Mouse (Mus musculus): ENCODE measurements around the gene Cyp1a1.

Gene Cyp1a1

DNA sequence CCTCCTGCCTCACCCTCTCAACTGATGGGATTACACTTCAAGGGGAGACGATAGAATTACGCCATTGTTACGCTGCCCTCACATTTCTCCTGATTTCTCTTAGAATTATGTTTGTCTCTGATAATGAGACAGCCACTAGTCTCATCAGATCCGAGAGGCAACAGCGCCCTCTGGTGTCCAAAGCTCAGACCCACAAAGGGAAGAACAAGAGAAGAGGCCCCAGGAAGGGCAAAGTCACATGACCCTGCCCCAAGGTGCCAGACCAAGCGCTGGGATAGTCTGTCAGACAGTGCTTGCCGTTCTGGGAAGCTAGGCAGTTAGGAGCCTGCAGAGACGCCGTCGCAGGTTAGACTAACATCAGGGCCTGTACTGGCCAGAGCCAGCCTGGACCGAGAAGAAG is 32.0 kb upstream of the Cyp1a1 start:
- DNase-seq (ENCODE audit: low read depth, low spot score) = peak; percentile 55

DNA sequence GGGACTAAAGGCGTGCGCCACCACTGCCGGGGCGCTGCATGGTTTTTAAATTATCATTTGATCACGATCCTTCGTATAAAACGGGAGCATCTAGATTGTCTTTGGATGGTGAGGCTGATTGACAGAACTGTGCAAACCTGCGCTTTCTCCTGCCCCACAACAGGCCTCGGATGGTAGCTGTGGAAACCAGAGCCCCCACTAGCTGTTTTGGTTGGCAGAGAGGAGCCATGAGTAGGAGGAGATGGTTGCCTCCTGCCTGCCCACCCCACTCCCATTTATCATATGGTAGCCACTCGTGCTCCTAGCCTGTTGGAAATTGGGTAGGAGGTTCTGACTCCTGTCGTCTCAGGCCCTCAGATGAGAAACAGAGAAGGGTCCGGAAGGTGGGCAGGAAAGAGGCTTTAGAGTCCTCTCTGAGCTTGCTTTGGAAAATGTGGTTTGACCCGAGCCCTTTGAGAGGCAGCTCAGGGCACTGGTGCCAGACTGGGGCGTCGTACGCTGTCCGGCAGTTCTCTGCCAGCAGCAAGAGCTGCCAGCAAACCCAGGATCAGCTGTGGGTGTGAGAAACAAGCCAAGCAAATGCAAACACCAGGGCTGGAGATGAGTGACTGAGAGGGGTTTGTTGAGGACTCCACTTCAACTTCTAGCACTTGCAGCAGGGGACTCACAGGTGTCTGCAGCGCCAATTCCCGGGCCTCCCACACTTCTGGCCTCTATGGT is 30.9 kb upstream of the Cyp1a1 start:
- no peak for DNase-seq (ENCODE audit: low read depth, low spot score)

DNA sequence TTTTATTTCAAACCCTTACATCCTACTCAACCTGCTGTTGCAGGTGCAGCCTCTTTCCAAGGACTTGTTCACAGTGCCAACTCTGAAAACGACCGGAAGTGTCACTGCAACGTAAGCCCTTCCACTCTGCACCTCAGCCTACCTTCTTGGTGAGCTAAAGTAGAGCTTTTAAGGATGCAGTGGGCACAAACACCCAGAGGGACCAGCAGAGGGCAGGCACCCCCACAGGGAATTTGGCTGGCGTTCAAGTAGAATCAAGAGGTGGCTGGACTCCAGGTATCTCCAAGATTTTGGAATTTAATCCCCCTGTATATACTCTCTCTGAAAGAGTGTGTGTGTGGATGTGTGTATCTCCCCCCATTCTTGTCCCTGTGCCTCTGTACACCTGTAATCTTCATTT is 29.9 kb upstream of the Cyp1a1 start:
- no peak for DNase-seq (ENCODE audit: low read depth, low spot score)

DNA sequence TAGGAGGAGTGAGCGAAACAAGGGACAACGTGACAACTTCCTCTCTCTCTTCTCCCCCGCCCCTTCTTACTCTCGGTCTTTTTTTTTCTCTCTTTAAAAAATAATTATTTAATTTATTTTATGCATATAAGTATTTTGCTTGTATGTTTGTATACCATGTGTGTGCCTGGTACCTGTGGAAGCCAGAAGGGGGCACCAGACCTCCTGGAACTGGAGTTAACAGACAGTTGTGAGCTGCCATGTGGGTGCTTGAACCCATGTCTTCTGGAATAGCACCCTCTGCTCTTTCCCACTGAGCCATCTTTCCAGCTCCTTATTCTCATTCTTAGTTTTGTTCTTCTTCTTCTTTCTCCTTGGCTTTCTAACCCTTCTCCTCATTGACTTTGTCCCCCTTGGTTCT is 28.8 kb upstream of the Cyp1a1 start:
- DNase-seq (ENCODE audit: low read depth, low spot score) = no peak

DNA sequence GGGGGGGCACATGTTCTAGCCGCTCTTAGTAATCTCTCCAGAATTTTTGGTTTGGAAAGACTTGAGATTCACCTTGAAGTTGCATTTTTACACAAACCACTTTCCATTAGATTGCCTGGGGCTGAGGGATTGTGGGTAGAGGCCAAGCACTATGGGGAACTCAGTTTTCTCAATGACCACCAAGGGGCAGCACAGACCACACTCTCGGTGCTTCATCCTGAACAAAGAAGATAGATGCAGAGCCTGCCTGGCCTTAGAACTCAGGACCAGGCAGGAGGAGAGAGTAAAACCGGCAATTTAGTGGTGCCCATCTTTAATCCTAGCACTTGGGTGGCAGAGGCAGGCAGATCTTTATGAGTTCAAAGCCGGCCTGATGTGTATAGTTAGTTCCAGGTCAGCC is 28.0 kb upstream of the Cyp1a1 start:
- DNase-seq (ENCODE audit: low read depth, low spot score) = peak; percentile 55

DNA sequence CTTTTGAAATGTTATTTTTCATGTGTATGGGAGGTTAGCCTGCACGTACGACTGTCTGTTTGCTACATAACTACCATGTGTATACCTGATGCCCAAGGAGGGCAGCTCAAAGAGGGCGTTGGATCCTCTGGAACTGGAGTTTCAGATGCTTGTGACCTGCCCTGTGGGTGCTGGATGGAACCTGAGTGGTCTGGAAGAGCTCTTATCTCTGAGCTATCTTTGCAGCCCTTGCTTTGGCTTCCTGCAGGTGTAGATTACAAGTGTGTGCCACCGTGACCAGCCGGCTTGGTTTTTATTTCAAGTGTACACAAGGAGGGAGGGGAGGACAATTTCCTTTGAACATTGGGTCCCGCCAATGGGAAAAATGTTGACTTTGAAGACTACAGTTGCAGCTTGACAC is 27.2 kb upstream of the Cyp1a1 start:
- DNase-seq (ENCODE audit: low read depth, low spot score) = no peak

DNA sequence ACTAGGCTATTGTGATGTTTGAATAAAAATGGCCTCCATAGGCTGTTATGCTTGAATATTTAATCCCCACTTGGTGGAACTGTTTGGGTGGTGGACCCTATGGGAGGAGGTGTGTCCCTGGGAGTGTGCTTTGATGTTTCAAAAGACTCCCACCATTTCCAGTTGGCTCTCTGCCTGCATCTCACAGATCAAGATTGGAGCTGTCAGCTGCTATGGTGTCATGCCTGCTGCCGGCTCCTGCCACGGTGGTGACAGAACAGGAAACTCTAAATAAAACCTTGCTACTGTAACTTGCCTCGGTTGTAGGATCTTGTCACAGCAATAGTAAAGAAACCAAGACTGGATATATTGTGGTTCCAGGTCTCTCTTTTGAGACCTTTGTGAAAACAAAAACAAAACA is 26.2 kb upstream of the Cyp1a1 start:
- no peak for DNase-seq (ENCODE audit: low read depth, low spot score)

DNA sequence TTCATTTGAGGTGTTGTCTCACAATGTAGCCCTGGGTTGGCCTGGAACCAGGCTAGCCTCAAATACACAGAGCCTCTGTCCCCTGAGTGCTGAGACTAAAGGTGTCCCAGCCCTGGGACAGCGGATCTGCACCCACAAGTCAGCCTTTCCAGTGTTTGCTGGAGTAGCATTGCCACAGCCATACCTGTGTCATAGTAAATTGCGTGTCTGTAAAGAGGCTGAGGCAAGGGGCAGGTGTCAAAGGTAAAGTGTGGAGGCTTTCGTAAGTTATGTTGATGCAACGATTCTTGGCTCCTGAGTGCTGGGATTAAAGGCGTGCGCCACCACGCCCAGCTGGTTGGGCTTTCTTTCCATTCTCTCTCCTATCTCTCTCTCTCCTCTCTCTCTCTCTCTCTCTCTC is 23.1 kb upstream of the Cyp1a1 start:
- DNase-seq (ENCODE audit: low read depth, low spot score) = no peak

DNA sequence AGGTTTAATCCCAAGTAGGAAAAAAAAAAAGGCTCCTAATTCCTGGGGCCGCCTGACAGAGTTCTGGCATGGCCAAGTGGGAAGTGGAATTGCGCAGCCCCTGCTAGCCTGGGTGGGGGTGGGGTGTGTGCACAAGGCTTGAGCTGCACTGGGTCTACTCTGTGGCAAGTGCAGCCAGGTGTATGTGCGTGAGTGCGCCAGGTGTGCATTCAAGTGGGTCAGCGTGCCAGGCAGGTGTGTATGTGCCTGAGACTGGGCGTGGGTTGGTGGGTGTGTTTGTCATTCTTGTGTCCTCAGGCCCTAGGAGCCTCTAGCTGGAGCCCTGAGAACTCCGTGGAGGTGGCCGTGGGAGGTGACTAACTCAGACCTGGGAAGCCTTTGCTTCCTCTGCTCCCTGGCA is 21.2 kb upstream of the Cyp1a1 start:
- DNase-seq (ENCODE audit: low read depth, low spot score) = no peak

DNA sequence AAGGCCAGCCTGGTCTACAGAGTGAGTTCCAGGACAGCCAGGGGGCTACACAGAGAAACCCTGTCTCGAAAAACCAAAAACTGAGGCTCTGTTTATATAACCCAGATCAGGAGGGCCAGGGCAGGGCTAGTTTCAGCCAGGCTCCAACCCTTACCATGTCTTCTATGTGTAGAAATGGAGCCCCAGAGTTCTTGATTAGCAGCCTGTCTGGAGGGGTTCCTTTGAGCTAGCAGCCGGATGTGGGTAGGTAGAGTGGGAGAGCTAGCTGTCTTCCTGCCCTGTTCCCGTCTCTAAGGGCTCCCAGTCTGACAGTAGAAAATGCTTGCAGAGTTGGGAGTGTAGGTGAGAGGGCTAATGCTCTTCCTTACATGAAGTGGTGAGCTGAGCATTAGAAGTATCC is 20.6 kb upstream of the Cyp1a1 start:
- no peak for DNase-seq (ENCODE audit: low read depth, low spot score)

DNA sequence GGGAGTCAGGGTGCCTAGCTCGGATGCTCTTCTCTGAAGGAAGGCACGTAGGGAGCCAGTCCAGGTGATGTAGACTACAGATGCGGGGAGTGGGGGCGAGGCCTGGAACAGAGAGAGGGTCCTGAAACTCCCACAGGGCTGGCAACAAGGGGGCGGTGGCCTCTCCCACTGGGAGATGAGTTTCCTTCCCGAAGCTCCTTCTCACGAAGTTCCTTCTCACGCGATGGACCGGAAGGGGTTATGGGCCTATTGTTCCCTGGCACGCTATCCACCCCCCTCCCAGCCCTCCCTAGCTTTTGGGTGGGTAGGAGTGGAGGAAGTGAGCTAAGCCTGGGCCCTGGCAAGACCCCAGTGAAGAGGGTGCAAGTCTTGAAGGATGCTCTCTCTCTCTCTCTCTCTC is 19.9 kb upstream of the Cyp1a1 start:
- DNase-seq (ENCODE audit: low read depth, low spot score) = no peak

DNA sequence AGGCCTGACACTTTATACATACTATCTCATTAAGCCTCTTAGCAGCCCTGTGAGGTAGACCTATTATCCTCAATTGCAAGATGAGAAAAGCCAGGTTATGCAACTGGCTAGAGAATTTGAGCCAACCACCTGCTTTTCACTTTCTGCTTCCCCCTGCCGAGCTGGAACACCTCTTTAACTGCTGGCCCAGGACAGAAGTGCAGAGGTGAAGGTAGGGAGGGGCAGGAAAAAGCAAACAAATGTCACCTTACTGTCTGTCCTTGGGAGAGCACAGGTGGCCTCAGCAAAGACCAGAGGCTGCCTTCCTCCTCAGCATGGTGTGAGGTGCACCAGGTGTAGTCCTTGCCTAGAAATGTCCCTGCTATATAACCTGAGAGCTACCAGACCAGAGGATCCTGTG is 19.5 kb upstream of the Cyp1a1 start:
- no peak for DNase-seq (ENCODE audit: low read depth, low spot score)

DNA sequence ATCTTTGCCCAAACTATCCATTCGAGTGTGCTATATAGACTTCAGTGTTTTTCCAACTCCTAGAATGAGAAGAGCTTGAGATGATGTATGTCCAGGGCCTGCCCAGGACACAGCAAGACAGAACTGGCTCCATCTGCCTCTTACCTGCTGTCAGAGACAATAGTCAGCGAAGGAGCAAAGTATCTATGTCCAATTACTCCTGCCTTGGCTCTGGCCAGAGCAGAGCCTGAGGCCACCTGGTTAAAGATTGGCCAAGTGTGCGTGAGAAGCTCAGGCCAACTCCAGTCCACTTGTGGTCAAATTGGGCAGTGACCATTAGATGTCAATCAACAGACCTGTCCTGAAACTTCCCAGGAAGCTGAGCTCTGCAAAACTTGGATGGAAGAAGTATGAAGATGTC is 18.2 kb upstream of the Cyp1a1 start:
- no peak for DNase-seq (ENCODE audit: low read depth, low spot score)

DNA sequence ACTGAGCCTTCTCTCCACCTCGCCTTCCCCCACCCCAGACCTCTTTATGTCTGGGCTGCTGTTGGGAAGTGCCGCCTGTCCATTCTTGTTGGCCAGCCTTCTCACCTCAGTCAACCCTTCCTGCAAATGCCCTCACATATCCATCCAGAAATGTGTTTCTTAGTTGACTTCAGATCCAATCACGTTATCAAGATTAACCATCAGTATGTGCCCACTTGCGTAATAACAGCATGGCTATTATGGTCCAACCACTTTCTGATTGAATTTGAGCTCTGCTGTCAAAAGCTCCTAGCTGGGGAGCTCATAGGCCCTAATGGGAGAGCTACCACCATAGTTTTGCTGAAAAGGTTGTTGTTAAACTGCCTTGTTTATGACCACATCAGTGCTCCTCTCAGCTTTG is 16.7 kb upstream of the Cyp1a1 start:
- DNase-seq (ENCODE audit: low read depth, low spot score) = no peak

DNA sequence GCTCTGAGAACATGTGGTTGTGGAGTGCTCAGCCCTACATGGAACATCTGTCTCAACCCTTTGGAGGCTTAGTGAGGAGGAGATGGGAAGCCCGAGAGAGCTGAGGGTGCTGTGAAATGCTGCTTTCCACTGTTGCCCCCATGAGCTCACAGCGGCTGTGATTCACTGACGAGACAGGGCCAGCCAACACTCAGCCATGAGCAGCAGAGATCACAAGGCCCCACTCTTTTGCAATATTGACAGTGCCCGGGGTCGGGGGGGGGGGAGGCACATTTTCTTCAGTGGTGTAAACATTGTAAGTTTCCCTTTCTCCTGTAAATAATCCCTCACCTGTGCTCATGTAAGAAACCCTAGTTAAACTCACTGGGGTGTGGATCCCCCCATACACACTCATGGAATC is 16.2 kb upstream of the Cyp1a1 start:
- DNase-seq (ENCODE audit: low read depth, low spot score) = no peak

DNA sequence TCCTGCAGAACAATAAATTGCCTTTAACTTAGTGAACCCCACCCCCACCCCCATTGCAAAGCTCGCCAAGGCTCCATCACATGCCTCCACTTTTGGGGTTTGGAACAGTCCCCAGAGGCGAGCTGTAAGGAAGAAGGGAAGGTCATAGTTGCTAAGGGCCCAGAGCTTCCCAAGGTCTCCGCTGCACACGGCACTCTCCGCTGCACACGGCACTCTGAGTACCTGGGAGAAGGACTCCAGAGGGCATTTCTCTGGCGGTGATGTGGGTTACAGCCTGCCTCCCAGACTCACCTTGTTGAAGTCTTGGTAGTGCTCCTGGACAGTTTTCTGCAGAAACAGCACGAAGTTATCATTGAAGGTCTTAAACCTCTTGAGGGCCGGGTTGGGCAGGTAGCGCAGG is 6.3 kb upstream of the Cyp1a1 start:
- DNase-seq (ENCODE audit: low read depth, low spot score) = no peak

DNA sequence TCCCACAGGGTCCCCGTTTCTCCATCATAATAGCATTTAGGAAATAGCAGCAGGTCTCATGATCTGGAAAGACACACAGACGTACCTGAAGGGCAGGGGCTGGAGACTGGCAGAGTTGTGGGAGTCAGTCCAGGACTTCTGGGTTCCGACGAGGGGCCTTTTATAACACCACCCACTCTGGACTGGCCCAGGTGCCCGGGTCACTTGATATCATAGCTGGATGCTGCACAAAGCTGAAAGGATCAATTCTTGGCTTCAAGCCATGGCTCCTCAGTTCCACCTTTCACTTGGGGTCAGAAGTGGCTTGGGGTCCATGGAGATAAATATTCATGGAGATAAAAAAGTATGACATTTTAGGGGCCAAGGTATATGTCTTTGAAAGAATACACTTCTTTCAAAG is 4.2 kb upstream of the Cyp1a1 start, which contains the start of gene Cyp1a2:
Gene Cyp1a2 (minus strand): TSS at position 184 of the 400 bp plus-strand sequence.
- DNase-seq (ENCODE audit: low read depth, low spot score) = no peak

DNA sequence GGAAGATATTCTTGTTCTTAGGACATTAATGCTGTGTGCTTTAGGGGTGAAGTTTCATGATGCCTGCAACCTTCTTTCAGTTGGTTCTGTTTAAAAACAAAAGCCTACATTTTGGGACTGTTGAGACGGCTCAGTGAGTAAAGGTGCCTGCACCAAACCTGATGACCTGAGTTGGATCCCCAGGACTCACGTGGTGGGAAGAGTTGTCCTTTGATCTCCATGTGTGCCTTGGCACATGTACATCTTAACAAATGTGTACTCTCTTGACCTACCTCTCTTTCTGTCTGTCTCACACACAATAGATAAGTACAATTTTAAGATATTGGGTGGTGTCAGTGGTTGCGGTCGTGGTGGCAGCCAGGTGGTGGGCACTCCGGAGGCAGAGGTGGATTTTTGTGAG is 1.7 kb upstream of the Cyp1a1 start:
- no peak for DNase-seq (ENCODE audit: low read depth, low spot score)

DNA sequence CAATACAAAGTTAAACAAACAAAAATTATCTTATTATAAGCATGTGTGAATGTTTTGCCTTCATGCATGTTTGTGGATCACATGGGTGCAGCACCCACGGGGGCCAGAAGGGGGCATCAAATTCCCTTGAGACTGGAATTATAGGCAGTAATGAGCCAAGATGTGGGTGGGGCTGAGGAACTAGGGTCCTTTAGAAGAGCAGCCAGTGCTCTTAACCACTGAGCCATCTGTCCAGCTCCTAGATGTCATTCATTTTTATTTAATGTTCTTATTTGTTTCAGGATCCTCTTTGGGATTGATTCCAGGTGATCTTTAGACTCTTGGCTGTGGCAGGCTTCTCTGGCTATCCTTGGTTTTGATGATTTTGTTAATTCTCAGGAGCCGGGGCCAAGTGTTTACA is 430 bp downstream of the Cyp1a1 start:
- DNase-seq (ENCODE audit: low read depth, low spot score) = no peak

DNA sequence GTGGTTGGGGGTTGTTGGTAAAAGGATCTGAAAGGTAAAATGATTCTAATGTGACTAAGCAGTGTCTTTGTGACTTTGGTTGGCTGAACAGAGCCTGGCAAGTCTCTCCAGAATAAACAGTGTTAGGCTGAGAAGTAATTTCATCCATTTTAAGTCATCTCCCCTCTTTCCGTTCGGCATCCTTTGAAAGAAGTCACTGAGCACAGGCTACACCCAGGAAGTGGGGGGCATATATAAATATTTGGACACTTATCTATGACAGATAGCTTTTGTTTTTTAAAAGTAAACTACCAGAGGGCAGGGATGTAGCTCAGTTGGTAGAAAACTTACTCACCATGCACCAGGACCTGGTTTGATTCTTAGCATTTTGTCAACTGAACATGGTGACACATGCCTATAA is 878 bp downstream of the Cyp1a1 start:
- no peak for DNase-seq (ENCODE audit: low read depth, low spot score)

DNA sequence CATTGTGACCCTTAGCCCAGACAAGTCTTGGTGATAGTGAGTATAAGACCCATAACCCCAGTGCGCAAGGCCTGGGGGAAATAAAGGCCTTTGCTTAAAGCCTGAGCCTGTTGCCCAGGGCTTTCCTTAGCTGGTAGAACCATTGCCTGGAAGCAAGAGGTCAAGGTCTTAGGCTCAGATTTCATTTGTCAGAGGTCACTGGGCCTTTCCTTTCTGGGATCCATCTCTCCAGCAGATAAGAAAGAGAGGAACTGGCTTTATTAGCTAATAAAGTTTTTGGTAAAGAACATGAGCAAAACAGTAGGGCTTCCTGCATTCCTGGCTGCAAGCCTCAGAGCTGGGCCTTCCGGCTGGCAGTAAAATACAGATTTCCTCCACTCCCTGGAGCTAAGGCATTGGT is 6.4 kb downstream of the Cyp1a1 start:
- no peak for DNase-seq (ENCODE audit: low read depth, low spot score)

DNA sequence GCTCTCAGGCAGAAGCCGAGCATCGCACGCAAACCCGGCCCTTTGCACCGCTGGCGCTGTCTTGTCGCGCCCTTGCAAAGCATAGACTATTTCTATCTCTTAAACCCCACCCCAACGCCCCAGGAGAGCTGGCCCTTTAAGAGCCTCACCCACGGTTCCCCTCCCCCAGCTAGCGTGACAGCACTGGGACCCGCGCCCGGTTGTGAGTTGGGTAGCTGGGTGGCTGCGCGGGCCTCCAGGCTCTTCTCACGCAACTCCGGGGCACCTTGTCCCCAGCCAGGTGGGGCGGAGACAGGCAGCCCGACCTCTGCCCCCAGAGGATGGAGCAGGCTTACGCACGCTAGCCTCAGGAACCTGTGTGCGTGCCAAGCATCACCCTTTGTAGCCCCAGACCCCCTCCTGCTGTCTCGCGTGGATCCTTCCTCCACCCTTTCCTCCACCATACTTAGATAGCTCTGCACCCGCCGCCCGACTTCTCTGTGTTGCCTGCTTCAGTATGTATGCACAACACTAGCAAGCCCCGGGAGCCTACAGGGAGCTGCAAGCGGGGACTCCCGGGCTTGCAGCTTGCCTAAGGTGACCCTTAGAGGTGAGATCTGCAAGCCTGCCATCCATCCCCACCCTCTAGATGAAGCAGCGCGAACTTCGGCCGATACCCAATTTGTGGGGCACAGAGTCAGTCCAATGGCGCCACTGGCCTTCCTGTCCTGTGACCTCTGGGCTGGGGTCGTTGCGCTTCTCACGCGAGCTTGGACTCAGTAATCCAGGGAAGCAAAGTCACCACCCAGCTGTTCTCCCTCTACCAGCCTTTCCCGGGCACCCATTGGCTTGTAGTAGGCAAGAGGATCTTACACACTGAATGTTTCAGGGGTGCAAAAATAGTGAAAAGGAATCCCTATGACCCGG is 8.9 kb downstream of the Cyp1a1 start:
- DNase-seq (ENCODE audit: low read depth, low spot score) = peak; percentile 27

DNA sequence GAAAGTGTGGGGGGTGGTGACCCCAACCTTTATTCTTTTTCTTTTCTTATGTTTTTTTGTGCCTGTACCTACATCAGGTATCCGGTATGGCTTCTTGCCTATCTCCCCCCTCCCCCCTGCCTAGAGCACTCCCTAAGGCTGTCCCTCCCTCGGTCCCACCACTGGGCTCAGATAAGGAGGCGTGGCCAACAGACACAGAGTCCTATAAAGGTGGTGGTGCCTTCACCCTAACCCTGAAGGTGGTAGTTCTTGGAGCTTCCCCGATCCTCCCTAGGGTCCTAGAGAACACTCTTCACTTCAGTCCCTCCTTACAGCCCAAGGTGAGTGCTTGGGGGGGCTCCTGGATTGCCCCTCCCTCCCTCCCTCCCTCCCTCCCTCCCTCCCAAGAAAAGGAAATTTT is 9.7 kb downstream of the Cyp1a1 start:
- no peak for DNase-seq (ENCODE audit: low read depth, low spot score)

Data from telencephalon, adult 2 months (tissue).